8 mouse cellular contexts compared by ENCODE assay signal in genomic region chr12:111907421-111907891, GRCm38 (mm10). TPM values are rescaled to one million over a fixed set of nuclear protein-coding genes. Genes with fewer than 3 reads are reported as not detected.
DNase-seq lines count a peak whose midpoint lies in the region; ATAC-seq lines count a peak whose summit lies in the region.

No protein-coding gene starts in this region.

- H3K4me1 ChIP-seq in embryonic facial prominence, embryonic 13.5 days, result peaks cover 17% of the 10 kb centered on the region
- H3K4me1 ChIP-seq in heart, embryonic 10.5 days, result peaks cover 11% of the 10 kb centered on the region
- H3K4me1 ChIP-seq in kidney, embryonic 15.5 days, result peaks cover 22% of the 10 kb centered on the region
- H3K4me1 ChIP-seq in neural tube, embryonic 14.5 days (ENCODE audit: control insufficient read depth, insufficient read depth, low read length), result peaks cover 5% of the 10 kb centered on the region; the same call in 1 of the 2 replicates

- H3K27me3 ChIP-seq in embryonic facial prominence, embryonic 13.5 days, result peaks cover 32% of the 10 kb centered on the region
- H3K27me3 ChIP-seq in heart, embryonic 10.5 days (ENCODE audit: insufficient read depth, poor library complexity, severe bottlenecking), result peaks cover 20% of the 10 kb centered on the region
- 0 out of 2 replicates have a peak, but pooled peaks cover 3% of the 10 kb centered on the region for H3K27me3 ChIP-seq in kidney, embryonic 15.5 days
- H3K27me3 ChIP-seq in neural tube, embryonic 14.5 days (ENCODE audit: control insufficient read depth, insufficient read depth, low read length), result peaks cover 3% of the 10 kb centered on the region

- no peaks in the 10 kb centered on the region for H3K36me3 ChIP-seq in embryonic facial prominence, embryonic 13.5 days
- 0 out of 2 replicates have a peak, but pooled peaks cover 4% of the 10 kb centered on the region for H3K36me3 ChIP-seq in heart, embryonic 10.5 days
- no peaks in the 10 kb centered on the region for H3K36me3 ChIP-seq in kidney, embryonic 15.5 days
- H3K36me3 ChIP-seq in neural tube, embryonic 14.5 days (ENCODE audit: control insufficient read depth, insufficient read depth, low read length), result no peaks in the 10 kb centered on the region

- H3K4me3 ChIP-seq in embryonic facial prominence, embryonic 13.5 days, result peak overlapping the region; percentile 83
- peak overlapping the region; percentile 81 for H3K4me3 ChIP-seq in heart, embryonic 10.5 days
- H3K4me3 ChIP-seq in kidney, embryonic 15.5 days (replicated peaks), result peak overlapping the region; percentile 88
- H3K4me3 ChIP-seq in neural tube, embryonic 14.5 days (ENCODE audit: low read depth, low read length), result peak overlapping the region; percentile 65

- no peaks in the 10 kb centered on the region for H3K9me3 ChIP-seq in embryonic facial prominence, embryonic 13.5 days
- no peaks in the 10 kb centered on the region for H3K9me3 ChIP-seq in heart, embryonic 10.5 days
- H3K9me3 ChIP-seq in kidney, embryonic 15.5 days (replicated peaks), result no peaks in the 10 kb centered on the region
- H3K9me3 ChIP-seq in neural tube, embryonic 14.5 days (ENCODE audit: control insufficient read depth, low read length), result no peaks in the 10 kb centered on the region

- WGBS in embryonic facial prominence, embryonic 13.5 days, result 0% methylated on average over 40 of the region's 63 CpGs
- under 1% methylated on average over 63 of the region's 63 CpGs for WGBS in heart, embryonic 10.5 days
- under 1% methylated on average over 38 of the region's 63 CpGs for WGBS in kidney, embryonic 15.5 days
- WGBS in neural tube, embryonic 14.5 days, result under 1% methylated on average over 35 of the region's 63 CpGs

- ATAC-seq in embryonic facial prominence, embryonic 13.5 days (ENCODE audit: insufficient number of reproducible peaks, insufficient read depth, low FRiP score, low TSS enrichment, low read depth), result peak; percentile 59; the same call in 1 of the 2 replicates
- ATAC-seq in kidney, embryonic 15.5 days (replicated peaks; ENCODE audit: low FRiP score), result peak; percentile 78
- peak; percentile 74 for ATAC-seq in neural tube, embryonic 14.5 days (ENCODE audit: low read depth)

- H3K9ac ChIP-seq in embryonic facial prominence, embryonic 13.5 days, result peak overlapping the region; percentile 85
- H3K9ac ChIP-seq in kidney, embryonic 15.5 days, result peak overlapping the region; percentile 83
- peak overlapping the region; percentile 90 for H3K9ac ChIP-seq in neural tube, embryonic 14.5 days (replicated peaks; ENCODE audit: low read depth, low read length)

- H3K4me2 ChIP-seq in embryonic facial prominence, embryonic 13.5 days, result peak overlapping the region; percentile 90
- peak overlapping the region; percentile 94 for H3K4me2 ChIP-seq in kidney, embryonic 15.5 days
- H3K4me2 ChIP-seq in neural tube, embryonic 14.5 days (ENCODE audit: low read depth, low read length), result peak overlapping the region; percentile 83

- peak overlapping the region; percentile 84 for H3K27ac ChIP-seq in embryonic facial prominence, embryonic 13.5 days
- H3K27ac ChIP-seq in heart, embryonic 10.5 days, result peak overlapping the region; percentile 93
- peak overlapping the region; percentile 89 for H3K27ac ChIP-seq in kidney, embryonic 15.5 days
- H3K27ac ChIP-seq in neural tube, embryonic 14.5 days (ENCODE audit: low read depth, low read length), result peak overlapping the region; percentile 89

- DNase-seq in urinary bladder, adult 18-20 months (ENCODE audit: low spot score in 2 of 2), result peak; percentile 55 to 61
- DNase-seq in urinary bladder, postnatal 10 days (ENCODE audit: low spot score), result no peak
- peak; percentile 83 for DNase-seq in heart, embryonic 10.5 days (ENCODE audit: low spot score)
- DNase-seq in lung, adult 18-20 months, result peak; percentile 78 to 81
- peak; percentile 90 for DNase-seq in thymus, postnatal 14 days

RNA-seq across cellular contexts. Expression of gene Ppp1r13b, which starts 0.5 kb away (rescaled TPM):
- polyA plus RNA-seq in embryonic facial prominence, embryonic 13.5 days (2015; fragmentation: Nextera tagmentation; extraction: Ambion mirVana), result 12.3 and 15.2 TPM in 2 replicates
- polyA plus RNA-seq in heart, embryonic 10.5 days (2016; fragmentation: Nextera tagmentation; extraction: Ambion mirVana), result 13.6 and 16.8 TPM in 2 replicates
- 14.5 and 18.5 TPM in 2 replicates for polyA plus RNA-seq in kidney, embryonic 15.5 days (2015; fragmentation: Nextera tagmentation; extraction: Ambion mirVana)
- 40.0 and 40.1 TPM in 2 replicates for polyA plus RNA-seq in neural tube, embryonic 14.5 days (2014; fragmentation: Nextera tagmentation; extraction: Ambion mirVana)

RNA-seq across cellular contexts. Expression of gene Atp5mpl, which starts 59.3 kb away (rescaled TPM):
- polyA plus RNA-seq in embryonic facial prominence, embryonic 13.5 days (2015; fragmentation: Nextera tagmentation; extraction: Ambion mirVana), result 644 and 681 TPM in 2 replicates
- 847 and 1,150 TPM in 2 replicates for polyA plus RNA-seq in heart, embryonic 10.5 days (2016; fragmentation: Nextera tagmentation; extraction: Ambion mirVana)
- polyA plus RNA-seq in kidney, embryonic 15.5 days (2015; fragmentation: Nextera tagmentation; extraction: Ambion mirVana), result 785 and 879 TPM in 2 replicates
- polyA plus RNA-seq in neural tube, embryonic 14.5 days (2014; fragmentation: Nextera tagmentation; extraction: Ambion mirVana), result 737 and 896 TPM in 2 replicates
